Mouse (Mus musculus) gastrocnemius, adult 18-20 months (tissue): Measurements from ENCODE around the gene Tmem216. TPM values are rescaled to one million over a fixed set of nuclear protein-coding genes. Genes with fewer than 3 reads are reported as not detected.
A peak's percentile ranks its signal among the peaks of the same experiment; 100 is the strongest.
"Not testable (repeated sequence)": the region's sequence is repeated elsewhere in the genome, so short reads cannot be mapped to it uniquely, and the experiment has no call there.

Source experiments
- DNase-seq: peaks from one replicate; pipeline ENCODE4 v3.0.0; 2021; ENCODE audit warnings: low spot score
- total RNA-seq, 2 experiments: library from RNA; stranded (reverse); gene quantifications; 2 replicates each; pipeline ENCODE4 v1.2.3; 2021

The Tmem216 gene
- total RNA-seq, 2 experiments from 2014 or later = 3.0 to 3.2 TPM

DNA sequence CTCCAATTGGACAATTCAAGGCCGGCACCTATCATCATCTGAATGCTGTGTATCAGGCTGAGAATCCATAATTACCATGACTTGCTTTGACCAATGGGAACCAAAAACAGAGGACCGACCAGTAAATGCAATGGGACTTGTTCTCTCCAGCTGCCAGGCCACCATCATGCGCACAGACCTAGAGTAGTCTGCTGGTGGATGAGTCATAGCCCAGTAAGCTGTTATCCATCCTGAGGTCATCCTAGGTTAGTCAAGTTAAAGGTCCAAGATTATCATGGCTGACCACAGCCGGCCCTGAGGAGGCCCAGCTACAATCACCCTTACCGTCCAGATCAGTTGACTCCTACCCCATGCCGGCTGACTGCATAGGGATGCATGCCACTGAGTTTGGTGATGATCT is 13.6 kb upstream of the Tmem216 start:
- DNase-seq = no peak

DNA sequence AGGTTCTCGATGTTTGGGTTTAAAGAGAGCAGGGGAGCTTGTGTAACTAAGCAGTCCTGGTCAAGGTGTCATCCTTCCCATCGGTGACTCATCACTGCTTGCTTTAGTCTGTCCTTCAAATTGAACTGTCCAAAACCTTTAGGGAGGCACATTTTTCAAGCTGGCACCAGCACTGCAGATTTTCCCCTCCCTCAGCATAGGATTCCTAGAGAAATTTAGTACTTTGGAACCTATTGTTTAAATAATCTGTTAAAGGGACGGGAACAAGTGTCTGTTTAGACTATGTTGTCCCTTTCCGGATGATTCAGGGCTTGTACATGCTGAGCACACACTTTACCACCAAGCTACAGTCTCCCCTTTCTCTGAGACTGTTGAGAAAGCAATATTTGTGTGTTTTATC is 9.2 kb upstream of the Tmem216 start:
- no peak for DNase-seq

DNA sequence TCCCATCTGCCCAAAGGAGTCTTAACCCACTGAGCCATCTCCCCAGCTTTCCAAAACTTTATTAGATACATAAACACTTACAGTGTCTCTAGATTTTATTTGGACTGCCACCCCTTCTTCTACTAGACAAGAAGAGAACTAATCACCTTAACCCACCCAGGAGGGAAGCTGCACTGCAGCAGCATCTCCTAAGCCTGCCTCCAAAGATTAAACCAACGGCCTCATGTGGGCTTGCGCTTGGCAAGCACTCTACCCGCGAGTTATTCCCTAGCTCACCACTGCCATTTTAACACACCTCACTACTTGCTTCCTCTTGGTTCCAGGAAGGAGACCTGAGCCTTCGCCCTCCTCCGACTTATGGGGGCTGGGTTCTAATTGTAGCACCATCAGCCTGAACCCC is 8.2 kb upstream of the Tmem216 start:
- no peak for DNase-seq

DNA sequence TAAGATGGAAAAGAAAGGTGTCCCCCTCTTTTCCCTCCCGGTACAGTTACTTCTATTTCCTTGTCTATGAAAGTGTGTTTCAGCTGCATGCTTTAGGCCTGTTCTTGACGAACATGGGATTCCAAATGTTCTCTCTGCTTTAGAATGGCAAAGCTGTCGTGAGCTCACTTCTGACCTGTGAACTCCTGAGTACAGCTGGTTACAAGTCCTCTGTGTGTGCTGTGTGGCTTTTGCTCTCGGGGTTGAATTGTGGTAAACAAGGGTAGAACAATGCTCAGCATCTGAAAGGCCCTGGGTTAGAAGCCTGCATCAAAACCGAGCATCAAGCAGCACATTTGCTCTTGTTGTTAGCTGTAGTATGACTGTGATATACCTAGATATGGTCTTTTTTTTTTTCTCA is 6.3 kb upstream of the Tmem216 start:
- DNase-seq = no peak

DNA sequence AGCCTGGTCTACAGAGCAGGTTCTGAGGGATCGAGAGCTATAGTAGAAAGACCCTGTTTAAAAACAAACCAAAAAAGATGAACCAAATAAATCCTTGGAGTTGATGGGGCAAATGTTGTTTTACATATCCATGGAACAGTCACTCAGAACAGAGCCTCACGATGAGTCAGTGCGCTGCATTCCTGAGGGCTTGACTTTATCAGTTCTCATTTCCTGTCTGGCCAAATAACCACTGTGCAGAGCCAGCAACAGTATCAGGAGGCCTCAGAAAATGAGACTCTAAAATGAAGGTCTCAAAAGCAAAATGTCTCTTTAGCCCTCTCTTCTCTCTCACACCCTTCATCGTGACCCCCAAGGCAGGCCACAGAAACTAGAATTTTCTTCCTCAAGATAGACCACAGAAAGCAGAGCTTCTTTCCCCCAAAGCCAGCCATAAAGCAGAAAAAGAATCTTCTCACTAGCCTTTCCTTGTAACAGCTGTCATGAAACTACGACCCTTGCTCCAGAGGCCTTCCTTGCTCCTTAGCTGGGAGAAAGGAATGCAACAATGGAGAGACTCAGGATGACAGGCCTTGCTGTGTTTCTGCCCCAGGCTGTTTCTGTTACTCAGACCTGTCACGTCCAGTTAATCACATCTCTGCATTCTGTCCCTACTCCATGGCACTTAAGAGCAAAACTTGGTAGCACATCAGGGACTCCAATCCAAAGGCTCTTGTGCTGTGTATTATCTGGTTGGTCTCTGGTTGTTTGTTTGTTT is 5.7 kb upstream of the Tmem216 start:
- no peak for DNase-seq

DNA sequence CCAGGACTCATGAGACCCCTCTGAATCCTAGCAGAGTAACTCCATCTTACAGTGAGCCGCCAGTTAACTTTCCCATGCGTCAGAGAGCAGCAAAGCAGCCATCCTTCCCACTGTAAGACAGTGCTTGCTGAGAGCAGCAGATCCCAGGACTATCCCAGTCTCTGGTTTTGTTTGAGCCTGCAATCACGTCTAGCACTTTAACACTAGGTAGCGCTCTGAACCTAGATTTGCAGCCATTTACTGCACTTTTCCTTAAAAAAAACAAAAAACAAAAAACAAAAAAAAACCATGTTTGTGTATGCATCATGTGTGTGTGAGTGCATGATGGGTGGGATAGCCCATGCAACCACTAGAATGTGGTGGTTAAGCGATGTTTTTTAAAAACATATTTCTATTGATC is 4.1 kb upstream of the Tmem216 start:
- no peak for DNase-seq

DNA sequence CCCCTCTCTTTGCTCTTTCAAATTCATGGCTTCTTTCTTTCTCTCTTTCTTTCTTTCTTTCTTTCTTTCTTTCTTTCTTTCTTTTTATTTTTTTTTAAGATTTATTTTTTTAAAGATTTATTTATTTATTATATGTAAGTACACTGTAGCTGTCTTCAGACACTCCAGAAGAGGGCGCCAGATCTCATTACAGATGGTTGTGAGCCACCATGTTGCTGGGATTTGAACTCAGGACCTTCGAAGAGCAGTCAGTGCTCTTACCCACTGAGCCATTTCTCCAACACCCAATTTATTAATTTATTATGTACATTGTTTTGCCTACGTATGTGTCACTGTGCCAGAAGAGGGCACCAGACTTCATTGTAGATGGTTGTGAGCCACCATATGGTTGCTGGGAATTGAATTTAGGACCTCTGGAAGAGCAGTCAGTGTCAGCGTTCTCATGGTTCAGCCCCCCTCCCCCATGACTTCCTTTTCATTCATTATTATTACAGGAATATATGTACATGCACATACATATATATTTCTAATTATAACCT is 1.9 kb upstream of the Tmem216 start:
- DNase-seq = not testable (repeated sequence)

DNA sequence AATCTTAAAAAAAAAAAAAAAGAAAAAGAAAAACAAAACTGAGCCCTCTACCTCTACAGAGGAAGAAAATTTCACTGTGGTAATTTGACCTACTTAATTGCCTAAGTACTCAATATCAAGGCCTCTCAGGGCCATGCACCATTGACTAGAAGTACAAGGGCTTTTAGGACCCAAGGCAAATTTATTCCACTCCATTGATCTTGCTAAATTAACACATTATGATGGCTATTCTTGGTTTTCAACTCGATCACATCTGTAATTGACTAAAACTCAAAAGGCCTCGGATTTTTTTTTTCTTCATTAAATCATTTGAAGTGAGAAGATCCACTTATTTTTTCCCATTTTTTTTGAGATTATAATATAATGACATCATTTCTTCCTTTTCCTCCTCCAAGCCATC is 1.4 kb upstream of the Tmem216 start:
- no peak for DNase-seq

DNA sequence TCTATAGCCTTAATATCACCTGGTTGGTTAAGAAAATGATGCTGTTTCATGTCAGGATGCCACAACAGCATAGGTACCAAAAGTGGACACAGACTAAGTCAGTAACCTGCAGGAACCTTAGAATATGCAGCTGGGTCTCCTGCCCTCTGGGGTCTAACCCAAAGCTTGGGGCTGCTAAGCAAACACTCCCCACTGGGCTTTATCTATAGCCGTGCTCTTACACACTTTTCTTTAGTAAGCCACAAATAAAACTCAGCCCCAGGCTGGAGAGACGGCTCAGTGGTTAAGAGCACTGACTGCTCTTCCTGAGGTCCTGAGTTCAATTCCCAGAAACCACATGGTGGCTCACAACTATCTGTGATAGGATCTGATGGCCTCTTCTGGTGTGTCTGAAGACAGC is 963 bp upstream of the Tmem216 start:
- DNase-seq = no peak

DNA sequence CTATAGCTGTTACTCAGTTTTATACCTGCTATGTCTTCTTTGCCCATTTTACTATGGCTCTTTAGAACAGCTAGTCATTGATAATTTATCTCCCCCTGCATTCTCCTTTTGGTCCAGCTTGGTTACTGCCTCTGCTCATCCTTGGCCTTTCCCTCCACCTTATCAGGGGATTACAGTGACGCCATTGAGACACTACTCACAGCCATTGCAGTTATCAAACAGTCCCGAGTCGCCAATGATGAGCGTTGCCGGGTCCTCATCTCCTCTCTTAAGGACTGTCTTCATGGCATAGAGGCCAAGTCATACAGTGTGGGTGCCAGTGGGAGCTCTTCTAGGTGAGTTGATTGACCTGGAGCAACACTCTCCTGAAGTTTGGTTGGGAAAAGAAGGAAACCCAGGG is 16.6 kb downstream of the Tmem216 start:
- no peak for DNase-seq

DNA sequence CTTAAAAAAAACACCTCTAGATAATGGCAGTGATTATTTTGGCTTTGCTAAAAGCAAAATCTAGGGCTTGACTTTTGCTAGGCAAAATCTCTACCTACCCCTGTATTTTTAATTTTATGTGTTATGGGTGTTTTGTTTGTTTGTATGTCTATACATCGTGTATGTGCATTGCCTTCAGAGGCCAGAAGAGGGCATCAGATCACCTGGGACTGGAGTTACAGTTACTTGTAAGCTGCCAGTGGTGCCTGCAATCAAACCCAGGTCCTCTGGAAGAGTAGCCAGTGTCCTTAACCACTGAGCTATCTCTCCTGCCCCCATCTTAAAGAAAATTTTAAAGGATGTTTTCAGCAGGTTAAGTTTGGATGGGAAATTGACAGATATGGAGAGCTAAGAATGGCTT is 26.0 kb downstream of the Tmem216 start:
- no peak for DNase-seq

DNA sequence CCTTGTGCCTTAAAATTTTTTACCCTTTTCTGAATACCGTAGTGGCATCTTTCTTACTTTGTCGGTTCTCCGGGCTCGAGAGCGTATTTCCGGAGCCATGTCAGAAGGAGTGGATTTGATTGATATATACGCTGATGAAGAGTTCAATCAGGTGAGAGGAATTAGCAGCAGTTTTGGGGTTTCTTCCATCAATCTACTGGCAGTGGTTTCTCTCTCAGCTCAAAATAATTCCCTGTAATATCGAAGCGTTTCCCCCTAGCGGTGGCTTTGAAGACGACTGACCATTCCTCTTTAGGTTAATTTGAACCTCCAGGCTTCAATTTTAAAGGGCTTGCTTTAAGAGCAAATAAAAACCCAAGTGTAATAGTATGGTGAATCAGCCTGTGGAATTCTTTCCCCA is 30.1 kb downstream of the Tmem216 start, which contains the start of gene Sdhaf2:
Gene Sdhaf2 (minus strand): TSS at position 233 of the 400 bp plus-strand sequence.
- DNase-seq = no peak

DNA sequence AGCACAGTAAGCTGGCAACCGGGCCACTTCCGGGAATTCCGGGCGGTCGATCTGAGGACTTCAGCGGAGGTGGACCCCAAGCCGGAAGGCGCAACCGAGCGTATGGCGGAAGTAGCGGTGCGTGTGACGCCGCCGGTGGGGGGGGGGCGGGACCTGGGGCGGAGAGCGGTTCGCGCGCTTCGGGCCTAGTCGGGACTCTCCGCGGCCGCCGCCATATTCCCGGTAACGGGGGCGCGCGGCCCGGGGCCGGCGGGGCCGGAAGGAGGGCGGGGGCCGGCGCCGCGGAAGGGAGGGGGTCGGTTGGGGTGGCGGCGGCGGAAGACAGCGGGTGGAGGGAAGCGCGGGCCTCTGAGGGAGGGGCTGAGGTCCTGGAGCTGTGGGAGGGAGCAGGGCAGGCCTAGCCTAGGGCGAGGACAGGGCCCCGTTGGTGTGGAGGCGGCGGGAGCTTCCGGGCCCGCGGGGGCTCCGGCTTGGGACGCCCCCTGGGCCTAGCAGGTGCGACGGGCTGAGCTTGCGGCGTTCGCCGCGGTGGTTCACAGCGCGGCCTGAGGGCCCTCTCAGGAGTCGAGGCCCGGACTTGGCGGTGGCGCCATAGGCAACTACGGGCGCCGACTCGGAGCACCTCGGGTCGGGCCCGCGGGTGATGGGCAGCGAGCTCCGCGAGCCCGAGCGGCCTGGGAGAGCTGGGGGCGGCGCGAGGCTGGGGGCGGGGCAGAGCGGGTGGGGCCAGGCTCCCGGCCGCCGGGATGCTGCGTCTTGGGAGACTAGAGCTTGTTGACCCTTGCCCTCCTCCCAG is 30.7 kb downstream of the Tmem216 start, which contains the start of gene Cpsf7:
Gene Cpsf7 (plus strand): TSS at position 161 of the 796 bp plus-strand sequence.
- DNase-seq = peak; percentile 90

DNA sequence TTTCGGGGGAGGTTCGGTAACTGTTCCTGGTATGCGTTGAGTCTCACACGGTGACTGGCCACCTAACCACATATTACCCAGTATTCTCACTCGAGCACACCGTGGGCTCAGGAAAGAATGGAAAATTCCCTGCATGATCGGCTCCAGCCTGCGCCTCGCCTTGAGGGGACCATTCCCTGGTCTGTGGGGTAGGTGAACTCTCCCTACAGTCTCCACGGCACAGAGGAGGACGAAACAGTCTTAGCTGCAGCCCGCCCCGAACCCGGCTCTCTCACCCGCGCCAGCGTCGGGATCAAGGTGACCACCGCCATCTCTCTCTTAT is 31.3 kb downstream of the Tmem216 start:
- DNase-seq = no peak

DNA sequence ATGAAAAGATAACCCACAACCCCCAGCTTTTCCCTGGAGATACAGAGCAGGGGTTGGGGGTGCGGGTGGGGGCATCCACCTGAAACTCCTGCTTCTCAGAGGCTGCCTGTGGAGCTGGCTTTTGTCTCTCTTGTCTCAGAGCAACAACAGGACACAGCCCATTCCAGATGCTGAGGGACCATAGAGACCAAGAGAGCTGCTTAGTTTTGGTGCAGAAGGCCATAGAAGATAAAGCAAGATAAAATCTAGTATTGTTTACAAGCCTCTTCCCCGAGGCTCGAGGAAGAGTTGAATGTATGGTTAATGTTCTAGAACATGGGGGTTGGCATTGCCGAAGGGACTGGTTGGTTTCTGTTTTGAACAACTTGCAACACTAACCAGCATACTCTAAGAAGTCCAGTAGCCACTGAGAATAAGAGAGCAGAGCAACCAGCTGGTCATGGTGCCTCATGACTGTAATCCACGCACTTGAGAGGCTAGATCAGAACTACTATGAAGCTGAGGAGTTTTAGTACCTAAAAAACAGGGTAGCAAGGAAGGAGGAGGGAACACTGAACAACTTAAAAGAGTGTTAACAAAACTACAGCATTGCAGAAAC is 32.5 kb downstream of the Tmem216 start:
- no peak for DNase-seq

DNA sequence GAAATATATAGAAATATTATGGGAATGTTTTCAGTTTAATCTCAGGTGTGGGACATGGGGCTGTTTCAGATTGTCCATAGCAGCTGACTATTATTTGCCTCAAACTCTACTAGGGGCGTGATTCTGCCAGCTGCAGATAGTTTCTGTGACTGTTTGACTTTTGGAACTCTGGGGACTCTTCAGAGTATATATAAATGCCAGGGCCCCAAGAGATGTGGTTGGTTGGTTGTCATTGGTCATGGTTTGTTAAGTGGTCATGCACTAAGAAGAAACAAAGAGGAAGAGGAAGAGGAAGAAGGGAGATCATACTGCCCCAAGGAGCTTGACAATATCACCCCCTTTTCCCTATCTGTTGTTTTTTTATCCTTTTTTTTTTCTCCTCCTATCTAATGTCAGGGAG is 34.1 kb downstream of the Tmem216 start:
- DNase-seq = no peak

DNA sequence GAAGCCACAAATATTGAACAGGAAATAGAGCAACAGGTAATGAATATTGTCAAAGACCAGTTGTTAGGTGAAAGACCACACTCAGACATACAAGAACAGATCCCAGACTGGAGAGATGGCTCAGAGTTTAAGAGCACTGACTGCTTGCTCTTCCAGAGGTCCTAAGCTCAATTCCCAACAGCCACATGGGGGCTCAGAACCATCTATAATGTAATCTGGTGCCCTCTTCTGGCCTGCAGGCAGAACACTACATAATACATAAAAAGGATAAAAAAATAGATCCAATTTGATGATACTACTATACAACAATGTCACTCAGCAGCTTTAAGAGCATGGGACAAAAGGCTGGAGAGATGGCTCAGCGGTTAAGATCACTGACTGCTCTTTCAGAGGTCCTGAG is 35.7 kb downstream of the Tmem216 start:
- no peak for DNase-seq

DNA sequence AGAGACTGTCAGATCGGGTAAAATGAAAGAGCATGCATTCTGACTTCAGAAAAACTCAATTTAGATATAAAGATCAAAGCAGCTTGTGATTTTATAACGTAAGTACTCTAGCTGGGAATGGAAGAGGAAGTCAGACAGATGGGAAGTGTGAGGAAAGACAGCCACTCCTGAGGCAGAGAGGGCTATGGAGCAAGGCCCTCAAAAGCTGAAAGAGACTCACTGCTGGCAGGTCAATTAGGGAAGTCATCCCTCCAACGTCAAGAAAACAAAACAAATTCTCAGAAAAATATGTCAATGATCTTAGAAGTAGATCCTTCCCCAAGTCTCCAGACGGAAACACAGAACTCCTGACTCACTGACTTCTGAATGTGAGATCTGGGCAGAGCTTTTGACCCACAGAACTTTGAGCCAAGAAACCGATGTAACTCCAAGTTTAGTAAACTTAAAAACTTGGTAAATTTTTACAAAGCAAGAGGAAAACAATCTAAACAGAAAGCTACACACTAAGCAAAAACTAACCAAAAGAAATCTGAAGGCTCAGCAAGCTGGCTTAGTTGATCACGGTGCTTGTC is 45.2 kb downstream of the Tmem216 start:
- no peak for DNase-seq

DNA sequence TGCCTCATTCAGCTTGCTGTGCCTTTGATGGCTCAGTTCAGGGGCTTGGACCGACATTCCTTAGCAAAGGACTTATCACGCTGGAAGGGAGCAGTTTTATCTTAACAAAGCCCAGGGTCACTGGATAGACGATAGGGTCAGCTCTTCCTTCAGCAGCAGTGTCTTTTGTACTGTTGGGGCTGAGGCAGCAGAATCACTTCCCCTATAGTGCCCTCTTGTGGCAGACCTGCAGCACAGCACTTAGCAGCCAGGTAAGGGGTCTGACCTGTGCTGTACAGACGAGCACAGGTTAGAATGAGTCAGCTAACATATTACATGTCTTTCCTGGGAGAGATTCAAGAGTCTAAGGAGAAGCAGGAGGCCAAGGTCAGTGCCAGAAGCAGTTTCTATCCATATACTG is 53.5 kb downstream of the Tmem216 start:
- peak; percentile 39 for DNase-seq

DNA sequence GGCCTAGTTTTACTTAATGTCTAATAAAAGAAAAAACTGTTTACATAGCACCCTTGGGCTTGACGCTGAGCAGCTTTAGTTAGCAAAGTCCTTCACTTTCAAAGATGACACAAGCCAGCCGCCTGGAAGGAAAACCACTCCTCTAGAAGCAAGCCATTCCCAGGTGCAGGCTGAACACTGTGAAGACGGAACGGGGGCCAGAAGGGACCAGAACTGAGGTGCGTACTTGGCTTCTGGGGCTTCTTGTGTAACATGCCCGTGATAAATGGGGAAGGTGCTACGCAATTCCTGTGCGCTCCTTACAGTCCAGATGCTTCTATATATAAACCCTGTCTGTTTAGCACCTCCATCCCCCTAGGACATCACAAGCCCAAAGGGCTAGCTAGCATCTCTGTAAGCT is 55.5 kb downstream of the Tmem216 start:
- no peak for DNase-seq

DNA sequence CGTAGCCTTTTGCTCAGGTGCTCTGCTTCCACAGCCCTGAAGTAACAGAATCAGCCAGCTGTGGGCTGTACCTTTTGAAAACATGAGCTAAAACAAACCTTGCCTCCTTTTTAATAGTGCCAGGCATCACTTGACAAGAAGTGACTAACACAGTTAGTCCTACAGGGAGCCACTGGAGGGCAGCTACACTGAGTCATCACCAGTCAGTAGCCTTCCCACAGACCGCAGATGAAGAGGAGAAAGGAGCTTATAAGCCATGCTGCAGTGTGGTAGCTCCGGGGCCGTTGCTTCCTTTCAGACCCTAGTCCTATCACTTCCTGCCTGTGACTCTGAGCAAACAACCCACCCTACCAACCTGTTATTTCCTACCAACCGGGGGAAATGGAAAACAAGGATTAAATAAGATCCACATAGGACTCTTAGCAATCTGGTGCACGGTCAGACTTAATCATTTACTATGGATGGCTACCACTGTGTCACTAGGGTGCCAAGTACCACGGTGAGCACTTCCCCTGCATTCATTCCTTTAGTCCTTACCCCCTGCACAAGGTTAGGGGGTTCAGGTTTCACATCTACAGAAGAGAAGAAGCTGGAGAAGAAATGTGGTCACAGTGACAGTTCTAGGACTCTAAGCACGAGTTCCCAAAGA is 58.4 kb downstream of the Tmem216 start:
- no peak for DNase-seq

DNA sequence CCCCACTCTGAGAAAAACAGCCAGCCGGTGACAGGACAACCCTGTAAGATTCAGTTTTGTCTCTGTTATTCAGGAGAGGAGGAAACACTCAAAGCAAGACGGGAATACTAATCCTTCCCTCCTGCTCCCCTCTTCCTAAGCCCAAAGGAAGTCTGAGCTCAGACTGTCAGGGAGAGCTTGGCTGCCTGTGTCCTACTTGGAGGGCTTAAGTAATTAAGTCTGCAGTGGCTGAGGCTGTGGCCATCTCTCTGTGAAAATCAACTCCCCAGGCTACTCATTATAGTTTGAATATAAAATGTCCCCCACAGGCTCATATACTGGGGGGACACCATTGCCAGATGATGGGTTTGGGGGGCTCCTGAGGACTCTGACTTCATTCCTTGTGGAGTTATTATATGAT is 59.1 kb downstream of the Tmem216 start:
- no peak for DNase-seq
